Mouse (Mus musculus) intestine, embryonic 14.5 days (tissue): ENCODE measurements at regions not wholly inside any gene's neighbourhood (a gene's known extent, or its start where the extent isn't known, plus 50 kb on each side); places are given as distances from the start of the nearest gene placed in this dataset.

Experiments
- ATAC-seq: fragments of 200-750 bp; cut with Nextera tagmentation; replicated peaks from 2 replicates; pipeline ENCODE4 v1.8.0; 2017; ENCODE audit warnings: low read depth, moderate number of reproducible peaks, moderate TSS enrichment, moderate library complexity; ENCODE audit not compliant: low FRiP score, low TSS enrichment
- DNase-seq: peaks from one replicate; pipeline ENCODE4 v3.0.0-alpha.2; 2018; ENCODE audit warnings: low spot score
- H3K27ac ChIP-seq: fragments of 300-500 bp; sonication (generic); 2 replicates; pipeline ENCODE4 v1.5.1; 2014; ENCODE audit warnings: low read depth, mild to moderate bottlenecking, control low read depth
- H3K27me3 ChIP-seq: fragments of 300-500 bp; sonication (generic); replicated peaks from 2 replicates; pipeline ENCODE4 v1.6.1; 2014; ENCODE audit warnings: low read length, control low read depth; ENCODE audit not compliant: control insufficient read depth, insufficient read depth
- H3K36me3 ChIP-seq: fragments of 300-500 bp; sonication (generic); 2 replicates; pipeline ENCODE4 v1.6.1; 2014; ENCODE audit warnings: low read length, control low read depth; ENCODE audit not compliant: control insufficient read depth, insufficient read depth
- H3K4me1 ChIP-seq: fragments of 300-500 bp; sonication (generic); replicated peaks from 2 replicates; pipeline ENCODE4 v1.6.1; 2014; ENCODE audit warnings: low read length, control low read depth, mixed read lengths; ENCODE audit not compliant: control insufficient read depth, insufficient read depth
- H3K4me2 ChIP-seq: fragments of 300-500 bp; sonication (generic); 2 replicates; pipeline ENCODE4 v1.6.1; 2014; ENCODE audit warnings: low read length
- H3K4me3 ChIP-seq: fragments of 300-500 bp; sonication (generic); 2 replicates; pipeline ENCODE4 v1.5.1; 2014; ENCODE audit warnings: low read depth, low read length, control low read depth, mixed read lengths
- H3K9ac ChIP-seq: fragments of 300-500 bp; sonication (generic); 2 replicates; pipeline ENCODE4 v1.6.1; 2014; ENCODE audit warnings: mild to moderate bottlenecking, low read length
- H3K9me3 ChIP-seq: fragments of 300-500 bp; sonication (generic); 2 replicates; pipeline ENCODE4 v1.6.1; 2016; ENCODE audit warnings: low read length, control low read depth; ENCODE audit not compliant: control insufficient read depth
- WGBS: fragments of 180-500 bp; shearing (Covaris S2); extraction: QIAGEN DNeasy Blood & Tissue Kit; methylation state at CpG from one replicate; pipeline ENCODE4 v1.1.7; 2014; 5-methylcytosine and 5-hydroxymethylcytosine counted together

- H3K4me3 ChIP-seq: no peak overlapping the region
- no peak for DNase-seq
- H3K27me3 ChIP-seq: no peaks in the 10 kb centered on the region
- no peaks in the 10 kb centered on the region for H3K36me3 ChIP-seq
- no peak overlapping the region for H3K4me2 ChIP-seq
- no peak overlapping the region for H3K27ac ChIP-seq
- no peaks in the 10 kb centered on the region for H3K9me3 ChIP-seq
- no peak overlapping the region for H3K9ac ChIP-seq
- ATAC-seq: no peak
- WGBS: 49% methylated on average over 4 of the region's 4 CpGs
- no peaks in the 10 kb centered on the region for H3K4me1 ChIP-seq
Observed at GRCm38 (mm10) chr12:95563431-95563830, 128.6 kb upstream of the Flrt2 start.

GRCm38 (mm10) chr12:95576772-95577171 is 115.3 kb upstream of the Flrt2 start:
- no peak overlapping the region for H3K27ac ChIP-seq
- H3K4me2 ChIP-seq: no peak overlapping the region
- no peaks in the 10 kb centered on the region for H3K27me3 ChIP-seq
- 85% methylated on average over 3 of the region's 3 CpGs for WGBS
- no peak for DNase-seq
- no peak overlapping the region for H3K4me3 ChIP-seq
- ATAC-seq: no peak
- no peak overlapping the region for H3K9ac ChIP-seq
- H3K9me3 ChIP-seq: no peaks in the 10 kb centered on the region
- no peaks in the 10 kb centered on the region for H3K4me1 ChIP-seq
- H3K36me3 ChIP-seq: no peaks in the 10 kb centered on the region

DNA sequence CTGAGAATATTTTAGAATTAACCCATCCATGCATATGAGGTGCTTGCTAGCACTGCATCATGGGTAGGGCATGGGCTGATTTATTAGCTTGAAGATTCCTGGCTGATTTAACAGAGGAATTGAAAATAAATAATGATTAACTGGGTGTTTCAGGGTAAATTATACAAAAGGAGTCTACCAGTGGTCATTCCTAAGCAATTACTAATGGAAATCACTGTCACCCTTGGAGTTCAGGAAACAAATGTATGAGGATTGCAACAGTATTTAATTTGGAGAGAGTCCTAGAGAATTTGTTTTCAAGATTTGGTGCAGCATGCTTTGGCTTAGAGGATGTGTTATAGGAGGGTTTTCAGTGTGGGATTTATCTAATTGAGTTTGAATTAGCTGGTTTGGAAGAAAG is 103.0 kb upstream of the Flrt2 start:
- DNase-seq (no peak), ATAC-seq (no peak)
- Histone ChIP-seq H3K27ac (no peak overlapping the region), H3K36me3 (no peaks in the 10 kb centered on the region), H3K4me3 (no peak overlapping the region), H3K27me3 (no peaks in the 10 kb centered on the region), H3K4me2 (no peak overlapping the region), H3K4me1 (no peaks in the 10 kb centered on the region), H3K9me3 (no peaks in the 10 kb centered on the region), H3K9ac (no peak overlapping the region)

GRCm38 (mm10) chr12:95619281-95619680 is 72.7 kb upstream of the Flrt2 start:
- Histone ChIP-seq H3K9me3 (no peaks in the 10 kb centered on the region), H3K36me3 (no peaks in the 10 kb centered on the region), H3K27me3 (no peaks in the 10 kb centered on the region), H3K9ac (no peak overlapping the region), H3K4me2 (no peak overlapping the region), H3K4me3 (no peak overlapping the region), H3K27ac (no peak overlapping the region), H3K4me1 (no peaks in the 10 kb centered on the region)
- no peak for DNase-seq
- ATAC-seq: no peak
- WGBS: 89% methylated on average over 1 of the region's 1 CpGs

GRCm38 (mm10) chr12:95631029-95631428 is 61.0 kb upstream of the Flrt2 start:
- H3K4me1 ChIP-seq: peaks cover 5% of the 10 kb centered on the region
- no peak overlapping the region for H3K27ac ChIP-seq
- WGBS: 54% methylated on average over 1 of the region's 1 CpGs
- no peak overlapping the region for H3K9ac ChIP-seq
- ATAC-seq: no peak
- DNase-seq: no peak
- no peaks in the 10 kb centered on the region for H3K36me3 ChIP-seq
- no peaks in the 10 kb centered on the region for H3K27me3 ChIP-seq
- no peak overlapping the region for H3K4me2 ChIP-seq
- H3K4me3 ChIP-seq: no peak overlapping the region
- no peaks in the 10 kb centered on the region for H3K9me3 ChIP-seq

GRCm38 (mm10) chr12:95636647-95637046 is 55.4 kb upstream of the Flrt2 start:
- no peak overlapping the region for H3K4me3 ChIP-seq
- H3K36me3 ChIP-seq: no peaks in the 10 kb centered on the region
- no peak overlapping the region for H3K27ac ChIP-seq
- DNase-seq (no peak), ATAC-seq (no peak)
- no peak overlapping the region for H3K9ac ChIP-seq
- no peaks in the 10 kb centered on the region for H3K9me3 ChIP-seq
- no peaks in the 10 kb centered on the region for H3K4me1 ChIP-seq
- H3K27me3 ChIP-seq: no peaks in the 10 kb centered on the region
- H3K4me2 ChIP-seq: no peak overlapping the region

DNA sequence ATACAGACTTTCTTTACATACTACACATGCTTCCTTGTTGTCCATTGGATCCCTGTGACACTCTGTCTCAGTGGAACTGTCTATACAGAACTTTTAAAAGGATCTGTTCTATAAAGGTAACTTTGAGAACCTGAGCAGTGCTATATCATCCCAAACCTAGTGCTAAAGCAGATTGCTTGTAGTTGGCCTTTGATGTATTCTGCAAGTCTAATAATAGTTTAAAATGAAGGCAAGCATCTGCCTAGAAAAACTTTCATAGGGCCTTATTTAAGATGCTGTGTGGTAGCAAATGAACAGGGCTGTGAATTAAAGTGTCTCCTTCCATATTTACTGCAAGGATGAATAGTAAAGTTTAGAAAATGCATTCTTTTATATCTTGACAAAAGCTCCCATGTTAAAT is 52.1 kb upstream of the Flrt2 start:
- H3K27me3 ChIP-seq: no peaks in the 10 kb centered on the region
- no peaks in the 10 kb centered on the region for H3K4me1 ChIP-seq
- H3K27ac ChIP-seq: no peak overlapping the region
- no peak for DNase-seq
- H3K4me3 ChIP-seq: no peak overlapping the region
- H3K9ac ChIP-seq: no peak overlapping the region
- no peak for ATAC-seq
- no peaks in the 10 kb centered on the region for H3K9me3 ChIP-seq
- no peaks in the 10 kb centered on the region for H3K36me3 ChIP-seq
- no peak overlapping the region for H3K4me2 ChIP-seq

- Histone ChIP-seq H3K4me2 (no peak overlapping the region), H3K27me3 (no peaks in the 10 kb centered on the region), H3K27ac (no peak overlapping the region), H3K9me3 (no peaks in the 10 kb centered on the region), H3K4me1 (no peaks in the 10 kb centered on the region), H3K4me3 (no peak overlapping the region), H3K9ac (no peak overlapping the region), H3K36me3 (no peaks in the 10 kb centered on the region)
- DNase-seq (no peak), ATAC-seq (no peak)
Observed at GRCm38 (mm10) chr12:95641628-95642027, 50.4 kb upstream of the Flrt2 start.
